Mouse (Mus musculus): Measurements from ENCODE around the gene Fam241a. TPM values are rescaled to one million over a fixed set of nuclear protein-coding genes. Genes with fewer than 3 reads are reported as not detected.
A peak's percentile ranks its signal among the peaks of the same experiment; 100 is the strongest.

Gene Fam241a
- total RNA-seq, 2 experiments from 2014 or later, result 3.5 to 4.2 TPM

GRCm38 (mm10) chr3:127823886-127824863 lies 71.9 kb downstream of the Fam241a start:
- no peak overlapping the region for H3K4me3 ChIP-seq
- TF ChIP-seq CTCF (IDR thresholded peaks at IDR 0.05), result no peak
- no peak for DNase-seq
- intact Hi-C loops (cut with DNase I), result no loop called here
- no peak overlapping the region for H3K27ac ChIP-seq

- TF ChIP-seq CTCF (IDR thresholded peaks at IDR 0.05), result no peak
- no peak overlapping the region for H3K4me3 ChIP-seq
- intact Hi-C loops (cut with DNase I), result no loop called here
- H3K27ac ChIP-seq, result no peak overlapping the region; the same call in 1 of the 2 replicates
- DNase-seq, result no peak
Measured at GRCm38 (mm10) chr3:127821209-127821608, 74.9 kb downstream of the Fam241a start.

GRCm38 (mm10) chr3:127820400-127820799 lies 75.7 kb downstream of the Fam241a start:
- intact Hi-C loops (cut with DNase I), result no loop called here
- H3K27ac ChIP-seq, result peak overlapping the region; percentile 87
- H3K4me3 ChIP-seq, result no peak overlapping the region; the same call in 1 of the 2 replicates
- no peak for TF ChIP-seq CTCF (IDR thresholded peaks at IDR 0.05)
- DNase-seq, result no peak

Other genes starting within 250 kb of the Fam241a start
- gene Alpk1, start 115.8 kb downstream of the Fam241a start, total RNA-seq (2021), result 1 to 10 TPM; 1.4 to 1.6 TPM
- gene Tifa, start 106.5 kb downstream of the Fam241a start, total RNA-seq (2021), result 1 to 10 TPM in 1 of 2 experiments, under 1 TPM in 1; 0.64 to 1.3 TPM
- 10 to 100 TPM; 22.2 to 25.1 TPM for gene Ap1ar, start 58.8 kb downstream of the Fam241a start, total RNA-seq (2021)